Mouse (Mus musculus) liver, postnatal 0 days (tissue): ENCODE results near the gene Itpr1.

Source experiments
- CTCF ChIP-seq: sonication (generic); IDR thresholded peaks from 2 replicates; pipeline ENCODE4 v1.5.1; 2016; ENCODE audit warnings: antibody characterized with exemption, low read depth
- EP300 ChIP-seq: IDR thresholded peaks from 2 replicates; pipeline ENCODE4 v1.6.1; 2016; ENCODE audit warnings: antibody characterized with exemption, low read depth, mild to moderate bottlenecking

DNA sequence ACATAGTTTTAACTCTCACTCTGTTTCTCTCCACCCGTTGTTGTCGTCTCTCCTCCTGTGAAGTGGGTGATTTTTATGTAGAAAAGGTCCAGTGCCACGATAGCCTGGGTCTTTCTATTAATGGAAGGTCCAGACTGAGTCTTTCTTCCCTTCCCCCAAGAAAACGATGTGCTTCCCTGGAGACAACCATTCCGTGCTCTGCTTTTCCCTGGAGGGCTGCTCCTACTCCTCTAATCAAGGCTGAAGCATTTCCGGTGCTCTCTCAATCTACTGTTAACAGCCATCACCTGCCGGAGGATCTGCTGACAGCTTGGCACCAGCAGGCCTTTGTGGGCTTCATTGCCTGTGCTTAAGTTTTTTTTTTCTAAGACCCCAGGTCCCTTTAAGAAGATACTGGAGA lies 60.6 kb downstream of the Itpr1 start:
- TF ChIP-seq EP300 (no peak), CTCF (no peak)
